Mouse (Mus musculus) testis, adult 2 months (tissue): ENCODE results near the gene Ank3. TPM values are rescaled to one million over a fixed set of nuclear protein-coding genes. Genes with fewer than 3 reads are reported as not detected.

Experiments used
- H3K27ac ChIP-seq: fragments of 200-500 bp; 2 replicates; pipeline ENCODE4 v1.5.1; 2012; ENCODE audit warnings: low read depth, low read length; ENCODE audit not compliant: control insufficient read depth, insufficient read depth
- H3K27me3 ChIP-seq: fragments of 200-500 bp; 2 replicates; pipeline ENCODE4 v1.6.1; 2012; ENCODE audit warnings: mild to moderate bottlenecking, low read length, moderate library complexity; ENCODE audit not compliant: control insufficient read depth, insufficient read depth
- H3K36me3 ChIP-seq: fragments of 200-500 bp; 2 replicates; pipeline ENCODE4 v1.6.1; 2012; ENCODE audit warnings: mild to moderate bottlenecking, low read length; ENCODE audit not compliant: control insufficient read depth, insufficient read depth
- H3K4me1 ChIP-seq: fragments of 200-500 bp; 2 replicates; pipeline ENCODE4 v1.6.1; 2012; ENCODE audit warnings: low read length; ENCODE audit not compliant: control insufficient read depth, insufficient read depth
- H3K4me3 ChIP-seq: fragments of 200-500 bp; 2 replicates; pipeline ENCODE4 v1.5.1; 2012; ENCODE audit warnings: low read depth, mild to moderate bottlenecking, low read length, moderate library complexity, mixed read lengths; ENCODE audit not compliant: control insufficient read depth
- CTCF ChIP-seq: fragments of 200-500 bp; IDR thresholded peaks from 2 replicates; pipeline ENCODE4 v1.5.1; 2012; ENCODE audit warnings: low read depth, mild to moderate bottlenecking, inconsistent platforms, low read length, moderate library complexity; ENCODE audit not compliant: control insufficient read depth, insufficient read depth, insufficient replicate concordance
- POLR2A ChIP-seq: fragments of 200-500 bp; IDR thresholded peaks from 2 replicates; pipeline ENCODE4 v1.6.1; 2012; ENCODE audit warnings: low read depth, mild to moderate bottlenecking, inconsistent platforms, low read length, moderate library complexity; ENCODE audit not compliant: control insufficient read depth
- polyA plus RNA-seq: library from polyadenylated mRNA; depleted of rRNA; stranded (reverse); fragments of >200 nt; gene quantifications from 2 replicates; pipeline ENCODE4 v1.2.3, GENCODE M21; 2012

Gene Ank3
- polyA plus RNA-seq, 1 experiment = 3.4 TPM

DNA sequence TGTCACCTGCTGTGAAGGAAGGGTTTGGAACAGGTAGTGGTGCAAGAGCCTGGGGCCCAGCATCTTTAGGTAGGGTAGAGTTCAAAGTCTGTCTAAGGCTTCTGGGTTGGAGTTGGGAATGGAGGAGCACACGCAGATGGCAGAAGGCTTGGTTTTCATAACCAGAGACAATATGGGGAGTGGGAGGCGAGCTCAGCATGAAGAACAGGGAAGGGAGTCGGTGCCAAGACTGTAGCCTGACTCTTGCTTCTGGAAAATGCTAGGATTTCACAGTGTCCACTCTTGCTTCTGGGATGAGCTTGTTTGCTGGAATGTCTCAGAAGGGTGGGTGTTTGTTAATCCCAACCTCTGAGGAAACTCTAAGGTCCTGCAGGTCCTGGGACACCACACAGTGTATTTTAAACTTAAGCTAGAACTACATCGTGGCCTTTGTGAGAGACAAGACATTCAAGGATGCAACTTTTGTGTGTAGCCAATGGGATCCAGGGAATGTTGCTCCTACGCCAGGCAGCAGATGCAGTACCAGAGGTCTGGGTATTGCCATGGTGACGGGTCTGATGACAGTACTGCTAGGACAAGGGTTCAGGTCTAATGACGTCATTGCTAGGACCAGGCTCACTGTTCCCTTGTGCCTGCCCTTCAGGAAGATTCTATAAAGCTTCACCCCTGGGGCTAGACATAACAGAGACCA, 222.3 kb downstream of the Ank3 start:
- Histone ChIP-seq H3K4me1 (no peaks in the 10 kb centered on the region), H3K27ac (no peak overlapping the region), H3K36me3 (no peaks in the 10 kb centered on the region), H3K27me3 (no peaks in the 10 kb centered on the region), H3K4me3 (no peak overlapping the region)
- TF ChIP-seq CTCF (no peak), POLR2A (no peak)

DNA sequence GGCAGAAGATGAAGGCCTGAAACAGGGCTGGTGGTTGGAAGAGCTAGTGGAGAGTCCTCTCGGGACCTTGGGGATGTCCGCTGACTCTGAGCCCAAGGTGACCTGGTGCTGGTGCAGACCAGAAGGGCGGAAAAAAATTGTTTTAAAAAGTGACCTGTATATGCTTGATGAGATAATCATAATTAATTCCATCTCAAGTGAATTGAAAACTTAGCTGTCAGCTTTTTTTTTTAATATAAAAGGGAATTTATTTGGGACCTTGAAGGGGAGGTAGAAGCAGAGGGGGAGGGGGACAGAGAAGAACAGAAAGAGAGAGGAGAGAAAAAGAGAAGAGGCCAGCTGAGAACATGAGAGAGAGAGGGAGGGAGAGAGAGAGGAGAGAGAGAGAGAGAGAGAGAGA, 229.2 kb downstream of the Ank3 start:
- Histone ChIP-seq H3K27ac (no peak overlapping the region), H3K36me3 (no peaks in the 10 kb centered on the region), H3K27me3 (no peaks in the 10 kb centered on the region), H3K4me3 (no peak overlapping the region), H3K4me1 (no peaks in the 10 kb centered on the region)
- TF ChIP-seq POLR2A (no peak), CTCF (no peak)

DNA sequence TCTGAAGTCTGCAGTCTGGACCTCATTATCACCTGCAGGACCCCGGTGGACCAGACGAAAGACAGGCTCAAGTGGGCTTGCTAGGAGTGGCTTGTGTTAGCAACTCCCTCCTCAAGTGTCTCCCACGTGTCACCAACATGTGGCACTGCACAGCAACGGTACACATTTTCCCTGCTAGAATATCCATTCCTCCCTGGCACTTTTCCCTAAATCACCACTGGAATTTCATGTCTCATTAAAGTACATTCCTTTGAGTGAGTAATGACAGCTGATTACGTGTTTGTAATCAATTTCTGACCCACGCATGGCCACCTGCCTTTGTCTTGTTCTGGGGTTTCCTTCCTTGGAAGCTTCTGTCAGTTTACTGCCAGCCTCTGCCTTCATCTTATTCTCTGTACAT, 230.2 kb downstream of the Ank3 start:
- no peaks in the 10 kb centered on the region for H3K4me1 ChIP-seq

DNA sequence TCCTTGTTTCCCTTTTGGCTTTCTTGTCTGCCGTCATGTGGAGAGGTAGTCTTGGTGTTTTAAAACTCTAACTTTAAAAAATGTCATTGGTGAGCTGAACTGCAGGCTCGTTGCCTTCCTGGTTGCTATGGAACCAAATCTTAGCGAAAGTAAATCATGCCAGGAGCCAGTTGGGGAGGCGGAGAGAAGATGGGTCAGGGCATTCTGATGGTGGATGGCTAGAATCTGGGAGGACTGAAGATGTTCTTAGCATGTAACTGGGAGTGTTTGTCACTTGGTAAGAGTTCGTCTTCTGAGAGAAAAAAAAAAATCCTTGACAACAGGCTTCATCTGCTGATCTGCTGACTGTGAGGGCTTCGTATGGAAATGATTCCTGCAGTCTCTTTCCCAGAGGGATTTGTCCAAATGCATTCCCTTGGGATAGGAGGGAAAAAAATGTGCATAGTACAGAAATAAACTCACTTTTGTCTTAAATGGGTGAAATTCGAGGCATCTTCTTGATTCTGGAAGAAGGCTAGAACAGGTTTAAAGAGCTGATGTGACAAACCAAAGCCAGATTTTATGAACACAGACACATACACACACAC, 232.3 kb downstream of the Ank3 start:
- no peaks in the 10 kb centered on the region for H3K36me3 ChIP-seq
- no peak overlapping the region for H3K4me3 ChIP-seq
- no peaks in the 10 kb centered on the region for H3K27me3 ChIP-seq
- no peak overlapping the region for H3K27ac ChIP-seq
- no peaks in the 10 kb centered on the region for H3K4me1 ChIP-seq
- no peak for TF ChIP-seq CTCF
- TF ChIP-seq POLR2A = no peak

More for the DNA sequence above, 230.2 kb downstream of the Ank3 start:
- no peaks in the 10 kb centered on the region for H3K27me3 ChIP-seq
- no peak overlapping the region for H3K27ac ChIP-seq
- no peak overlapping the region for H3K4me3 ChIP-seq
- no peaks in the 10 kb centered on the region for H3K36me3 ChIP-seq
- TF ChIP-seq POLR2A = no peak
- no peak for TF ChIP-seq CTCF

DNA sequence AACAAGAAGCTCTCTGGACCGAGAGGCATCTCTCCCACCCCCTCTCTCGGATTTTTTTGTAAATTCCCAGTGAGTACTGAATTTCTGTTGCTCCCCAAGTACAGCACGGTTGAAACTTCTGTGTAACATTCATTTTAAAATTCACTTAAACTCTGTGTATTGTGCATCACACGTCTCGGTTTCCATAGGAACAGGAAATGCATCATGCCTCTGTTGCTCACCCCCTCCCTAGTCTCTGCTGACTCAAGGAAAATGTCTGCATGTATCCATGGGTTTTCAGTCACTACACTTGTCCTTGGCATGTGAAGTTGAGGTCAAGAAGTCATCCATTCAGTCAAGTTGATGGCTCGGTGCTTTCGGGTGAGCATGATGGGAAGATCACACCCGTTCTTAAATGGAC, 234.3 kb downstream of the Ank3 start:
- Histone ChIP-seq H3K27me3 (no peaks in the 10 kb centered on the region), H3K4me3 (no peak overlapping the region), H3K4me1 (no peaks in the 10 kb centered on the region), H3K27ac (no peak overlapping the region), H3K36me3 (no peaks in the 10 kb centered on the region)
- TF ChIP-seq CTCF (no peak), POLR2A (no peak)

DNA sequence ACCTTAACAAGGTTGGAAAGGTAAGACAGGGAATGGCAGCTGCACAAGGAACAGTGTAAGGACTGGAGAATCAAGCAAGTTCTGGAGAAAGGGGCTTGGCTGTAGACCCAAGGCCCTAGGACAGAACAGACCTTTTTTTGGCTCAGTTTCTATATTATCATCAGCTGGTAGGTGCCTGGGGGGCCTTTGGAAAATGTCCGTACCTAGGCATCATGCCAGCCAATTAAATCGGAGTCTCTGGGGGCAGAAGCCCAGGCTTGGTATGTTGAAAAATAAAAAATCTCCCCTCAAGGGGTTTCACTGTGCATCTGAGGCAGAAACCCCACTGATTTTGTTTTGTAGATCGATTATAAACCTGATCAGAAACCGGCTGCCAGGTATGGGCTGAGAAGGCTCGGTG, 236.3 kb downstream of the Ank3 start:
- Histone ChIP-seq H3K27ac (no peak overlapping the region), H3K4me3 (no peak overlapping the region), H3K4me1 (no peaks in the 10 kb centered on the region), H3K36me3 (no peaks in the 10 kb centered on the region), H3K27me3 (no peaks in the 10 kb centered on the region)
- TF ChIP-seq CTCF (no peak), POLR2A (no peak)

DNA sequence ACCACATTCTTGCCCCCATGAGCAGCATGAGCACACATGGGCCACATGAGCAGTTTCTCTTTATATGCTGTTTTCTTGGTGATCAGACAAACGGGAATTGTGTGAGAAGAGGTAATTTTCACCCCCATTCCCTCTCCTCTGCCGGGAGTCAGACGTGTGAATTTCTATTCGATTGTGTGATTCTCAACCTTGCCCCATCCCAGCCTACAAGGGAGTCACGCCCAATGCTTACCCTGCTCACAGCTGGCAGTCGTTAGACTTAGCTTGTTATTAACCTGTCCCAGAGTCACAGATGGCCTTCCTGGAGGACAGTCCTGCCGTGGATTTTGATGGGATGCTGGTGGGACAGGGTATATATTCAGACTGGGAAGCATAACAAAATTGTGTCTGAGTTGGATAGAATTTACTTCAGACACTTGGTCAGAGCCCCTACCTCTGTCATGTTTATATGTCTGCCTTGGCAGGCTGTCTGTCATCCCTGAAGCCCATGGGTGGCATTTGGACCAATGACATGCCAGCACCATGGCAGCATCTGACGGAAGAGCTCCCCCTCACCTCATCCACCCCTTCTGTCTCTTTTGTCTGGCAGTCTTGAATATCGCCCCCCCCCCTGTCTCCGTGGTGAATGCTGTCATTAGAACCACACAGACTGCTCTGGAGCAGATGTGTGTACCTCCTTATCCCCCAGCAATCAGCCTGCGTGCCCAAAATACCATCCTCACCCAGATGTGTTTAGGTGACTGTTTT, 237.5 kb downstream of the Ank3 start:
- H3K27ac ChIP-seq = no peak overlapping the region

More for the DNA sequence above, 237.5 kb downstream of the Ank3 start:
- TF ChIP-seq CTCF (no peak), POLR2A (no peak)
- Histone ChIP-seq H3K4me3 (no peak overlapping the region), H3K4me1 (no peaks in the 10 kb centered on the region), H3K36me3 (no peaks in the 10 kb centered on the region), H3K27me3 (no peaks in the 10 kb centered on the region)
